Mouse (Mus musculus) heart, embryonic 14.5 days (tissue): ENCODE results near the gene Egln3. TPM values are rescaled to one million over a fixed set of nuclear protein-coding genes. Genes with fewer than 3 reads are reported as not detected.
A peak's percentile ranks its signal among the peaks of the same experiment; 100 is the strongest.

ENCODE experiments used
- ATAC-seq: fragments of 200-750 bp; cut with Nextera tagmentation; 2 replicates; pipeline ENCODE4 v1.8.0; 2017; ENCODE audit warnings: low read depth, moderate TSS enrichment; ENCODE audit not compliant: insufficient number of reproducible peaks, insufficient read depth, low FRiP score
- H3K27ac ChIP-seq, 2 experiments: fragments of 200-500 bp in 1 of 2; fragments of 300-500 bp in 1 of 2; sonication (generic) in 1 of 2; replicated peaks in 1 of 2; 2 replicates each; pipeline ENCODE4 v1.5.1; 2012 to 2014; ENCODE audit warnings: low read depth in 2 of 2, low read length in 2 of 2, control low read depth in 1 of 2, mild to moderate bottlenecking in 1 of 2, mixed read lengths in 1 of 2; ENCODE audit not compliant: control insufficient read depth in 1 of 2, insufficient read depth in 1 of 2
- H3K27me3 ChIP-seq: fragments of 300-500 bp; sonication (generic); 2 replicates; pipeline ENCODE4 v1.6.1; 2014; ENCODE audit warnings: mild to moderate bottlenecking, low read length, control low read depth; ENCODE audit not compliant: control insufficient read depth, insufficient read depth
- H3K36me3 ChIP-seq: fragments of 300-500 bp; sonication (generic); 2 replicates; pipeline ENCODE4 v1.6.1; 2014; ENCODE audit warnings: mild to moderate bottlenecking, control low read depth, low read length, mixed read lengths; ENCODE audit not compliant: control insufficient read depth, insufficient read depth
- H3K4me1 ChIP-seq, 2 experiments: fragments of 200-500 bp in 1 of 2; fragments of 300-500 bp in 1 of 2; sonication (generic) in 1 of 2; 2 replicates each; pipeline ENCODE4 v1.6.1; 2012 to 2014; ENCODE audit warnings: low read length in 2 of 2, control low read depth in 1 of 2, mixed read lengths in 1 of 2; ENCODE audit not compliant: control insufficient read depth in 2 of 2, insufficient read depth in 2 of 2
- H3K4me2 ChIP-seq: fragments of 300-500 bp; sonication (generic); 2 replicates; pipeline ENCODE4 v1.6.1; 2014; ENCODE audit warnings: mild to moderate bottlenecking, low read length
- H3K4me3 ChIP-seq, 2 experiments: fragments of 200-500 bp in 1 of 2; fragments of 300-500 bp in 1 of 2; sonication (generic) in 1 of 2; 2 replicates each; pipeline ENCODE4 v1.5.1; 2012 to 2014; ENCODE audit warnings: low read length in 2 of 2, mild to moderate bottlenecking in 2 of 2, control low read depth in 1 of 2, low read depth in 1 of 2, moderate library complexity in 1 of 2; ENCODE audit not compliant: control insufficient read depth in 1 of 2, insufficient read depth in 1 of 2
- H3K9ac ChIP-seq: fragments of 300-500 bp; sonication (generic); 2 replicates; pipeline ENCODE4 v1.6.1; 2014; ENCODE audit warnings: mild to moderate bottlenecking, low read length
- H3K9me3 ChIP-seq: fragments of 300-500 bp; sonication (generic); 2 replicates; pipeline ENCODE4 v1.6.1; 2016; ENCODE audit warnings: low read length, control low read depth; ENCODE audit not compliant: control insufficient read depth
- WGBS: fragments of 180-500 bp; shearing (Covaris S2); extraction: QIAGEN DNeasy Blood & Tissue Kit; methylation state at CpG from one replicate; pipeline ENCODE4 v1.1.7; 2014; 5-methylcytosine and 5-hydroxymethylcytosine counted together
- polyA plus RNA-seq: library from polyadenylated mRNA; unstranded; fragments of >200 nt; fragmentation: Nextera tagmentation; extraction: Ambion mirVana; gene quantifications from 2 replicates; pipeline ENCODE4 v1.2.1, GENCODE M21; 2014

Egln3 gene
- polyA plus RNA-seq, 1 experiment from 2014 or later: 13.8 TPM

DNA sequence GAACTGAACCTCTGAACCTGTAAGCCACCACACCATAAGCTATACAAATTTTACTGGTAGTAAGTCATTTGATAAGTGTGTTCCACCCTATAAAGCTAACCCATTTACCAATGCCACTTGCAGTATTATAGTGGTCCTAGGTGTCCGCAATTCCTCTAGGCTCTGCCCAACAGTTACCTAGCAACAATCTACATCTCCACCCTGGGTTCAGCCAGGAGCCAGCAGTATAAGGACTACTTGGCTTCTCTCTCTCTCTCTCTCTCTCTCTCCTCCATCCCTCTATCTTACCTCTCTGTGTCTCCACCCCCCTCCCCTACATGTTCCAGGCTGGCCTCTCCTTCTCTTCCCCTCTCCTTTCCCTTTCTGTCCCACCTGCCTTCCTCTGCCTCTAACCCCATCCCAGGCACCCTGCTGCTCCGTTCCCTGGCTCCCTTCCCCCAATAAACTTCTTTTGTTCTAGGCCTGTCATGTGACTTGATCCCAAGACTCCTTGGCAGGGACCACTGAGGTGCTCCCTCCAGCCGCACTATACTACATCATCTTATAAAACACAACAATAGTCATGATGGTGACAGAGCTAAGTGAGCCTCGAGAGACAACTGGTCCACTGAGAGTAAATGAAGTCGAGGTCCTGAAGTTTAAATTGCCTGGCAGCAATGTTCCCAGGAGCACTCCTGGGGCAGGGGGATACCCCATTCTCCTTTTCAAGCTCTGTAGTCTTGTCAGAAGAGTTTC lies 42.0 kb downstream of the Egln3 start:
- Histone ChIP-seq H3K9ac (no peak overlapping the region), H3K9me3 (no peaks in the 10 kb centered on the region), H3K27ac (no peak overlapping the region), H3K27me3 (0 out of 2 replicates have a peak, but pooled peaks cover 3% of the 10 kb centered on the region), H3K4me3 (no peak overlapping the region), H3K4me2 (0 out of 2 replicates have a peak overlapping the region, but pooled peaks have one; percentile 72), H3K36me3 (no peaks in the 10 kb centered on the region), H3K4me1 (peaks cover 8 to 13% of the 10 kb centered on the region in 2 experiments)
- ATAC-seq: no peak
- WGBS: 30% methylated on average over 5 of the region's 5 CpGs

DNA sequence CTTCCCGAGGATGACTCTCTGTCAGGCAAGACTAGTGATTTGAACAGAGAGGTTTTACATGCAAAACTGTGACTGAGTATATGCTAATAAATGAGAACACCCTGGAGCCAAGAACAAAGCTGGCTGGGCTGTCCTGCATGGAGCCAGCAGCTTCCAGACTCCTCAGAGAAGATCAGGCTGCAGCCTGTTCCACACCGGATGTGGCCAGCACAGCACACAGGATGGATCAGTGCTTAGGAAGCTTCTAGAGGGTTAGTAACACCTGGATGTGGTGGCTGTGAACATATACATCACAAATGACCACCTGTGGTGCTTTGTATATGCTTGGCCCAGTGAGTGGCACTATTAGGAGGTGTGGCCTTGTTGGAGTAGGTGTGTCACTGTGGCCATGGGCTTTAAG lies 43.4 kb downstream of the Egln3 start:
- H3K27ac ChIP-seq: no peak overlapping the region
- 0 out of 2 replicates have a peak, but pooled peaks cover 5% of the 10 kb centered on the region for H3K9me3 ChIP-seq
- 0 out of 2 replicates have a peak, but pooled peaks cover 3% of the 10 kb centered on the region for H3K27me3 ChIP-seq
- H3K36me3 ChIP-seq: no peaks in the 10 kb centered on the region
- H3K4me2 ChIP-seq: no peak overlapping the region
- no peak for ATAC-seq
- H3K4me3 ChIP-seq: no peak overlapping the region
- WGBS: 81% methylated on average over 2 of the region's 2 CpGs
- H3K4me1 ChIP-seq: peaks cover 8 to 13% of the 10 kb centered on the region in 2 experiments
- H3K9ac ChIP-seq: no peak overlapping the region

DNA sequence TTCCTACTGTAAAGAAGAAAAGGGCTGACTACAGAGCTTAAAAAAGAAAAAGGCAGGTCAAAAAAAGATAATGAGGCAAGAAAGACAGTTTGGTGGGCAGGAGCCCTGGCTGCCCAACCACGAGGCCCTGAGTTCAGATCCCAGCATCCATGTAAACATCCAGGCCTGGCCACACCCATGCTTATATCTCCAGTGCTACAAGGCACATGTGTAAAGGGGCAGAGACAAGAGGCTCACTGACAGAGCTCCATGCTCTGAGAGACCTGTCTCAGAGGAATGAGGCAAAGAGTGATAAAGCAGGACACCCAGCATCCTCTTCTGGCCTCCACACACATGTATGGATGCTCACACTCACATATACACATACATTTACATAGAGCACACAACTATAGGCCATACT lies 48.9 kb downstream of the Egln3 start:
- Histone ChIP-seq H3K4me2 (no peak overlapping the region), H3K36me3 (no peaks in the 10 kb centered on the region), H3K9me3 (0 out of 2 replicates have a peak, but pooled peaks cover 5% of the 10 kb centered on the region), H3K27me3 (no peaks in the 10 kb centered on the region), H3K4me3 (no peak overlapping the region), H3K9ac (no peak overlapping the region), H3K4me1 (no peaks in the 10 kb centered on the region), H3K27ac (no peak overlapping the region)
- 61% methylated on average over 1 of the region's 1 CpGs for WGBS
- no peak for ATAC-seq

DNA sequence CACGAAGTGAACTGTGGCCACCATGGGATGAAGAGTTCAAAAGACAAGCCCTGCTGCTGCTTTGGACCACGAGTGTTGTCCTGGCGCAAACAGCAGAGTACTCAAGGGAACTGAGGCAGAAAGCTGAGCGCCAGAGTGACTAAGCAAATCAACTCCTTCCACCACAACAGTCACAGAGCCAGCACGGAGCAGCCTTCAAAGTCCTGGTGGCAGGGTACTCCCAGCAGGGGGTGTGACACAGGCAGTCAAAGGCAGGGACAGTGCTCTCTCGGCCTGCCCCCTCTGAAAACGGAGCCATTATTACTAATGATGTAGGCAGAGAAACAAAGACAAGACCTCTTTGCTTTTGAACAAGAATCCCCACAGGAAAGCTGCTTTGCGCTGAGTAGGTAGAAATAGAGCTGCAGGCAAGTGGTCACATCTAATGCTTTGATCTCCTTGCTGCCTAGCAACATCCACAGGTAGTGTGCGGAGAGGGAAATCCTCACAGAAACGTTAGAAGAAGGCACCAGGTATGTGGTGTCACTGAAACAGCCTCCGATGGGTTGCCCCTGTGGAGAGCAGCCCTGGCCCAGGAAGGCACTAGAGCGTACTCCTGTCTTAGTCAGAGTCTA lies 56.6 kb downstream of the Egln3 start:
- Histone ChIP-seq H3K4me2 (no peak overlapping the region), H3K4me1 (no peaks in the 10 kb centered on the region), H3K27ac (no peak overlapping the region), H3K9ac (no peak overlapping the region), H3K9me3 (no peaks in the 10 kb centered on the region), H3K36me3 (no peaks in the 10 kb centered on the region), H3K27me3 (no peaks in the 10 kb centered on the region), H3K4me3 (no peak overlapping the region)
- ATAC-seq: no peak
- WGBS: 28% methylated on average over 12 of the region's 12 CpGs
